13 mouse cellular contexts compared by ENCODE assay signal in genomic region chr1:152612535-152613157, GRCm38 (mm10).
A peak's percentile ranks its signal among the peaks of the same experiment; 100 is the strongest.
DNase-seq lines count a peak whose midpoint lies in the region; ATAC-seq lines count a peak whose summit lies in the region.
"Had no signal": no experiment of that assay in that cellular context is flagged by ENCODE, and none has a peak within 500 bp of the region (broad histone marks: within the 10 kb centered on the region; RNA-seq: fewer than 3 reads in every experiment).

No protein-coding gene starts in this region.

- H3K27me3 ChIP-seq in hindbrain, embryonic 12.5 days, result no peaks in the 10 kb centered on the region
- no peaks in the 10 kb centered on the region for H3K27me3 ChIP-seq in hindbrain, embryonic 10.5 days (ENCODE audit: insufficient read depth, poor library complexity, severe bottlenecking)
- H3K27me3 ChIP-seq: forebrain, embryonic 13.5 days; limb, embryonic 15.5 days had no signal

- no peaks in the 10 kb centered on the region for H3K9me3 ChIP-seq in hindbrain, embryonic 12.5 days (replicated peaks)
- no peaks in the 10 kb centered on the region for H3K9me3 ChIP-seq in hindbrain, embryonic 10.5 days
- H3K9me3 ChIP-seq: forebrain, embryonic 13.5 days; limb, embryonic 15.5 days had no signal

- ATAC-seq in hindbrain, embryonic 12.5 days (ENCODE audit: low FRiP score), result no peak
- ATAC-seq in granulocyte monocyte progenitor cell, adult 5-6 weeks (replicated peaks; ENCODE audit: poor library complexity, severe bottlenecking), result peak; percentile 70
- ATAC-seq in megakaryocyte, adult 5-6 weeks (ENCODE audit: poor library complexity, severe bottlenecking), result peak; percentile 61
- ATAC-seq: forebrain, embryonic 13.5 days had no signal

- H3K4me2 ChIP-seq in hindbrain, embryonic 12.5 days (replicated peaks), result no peak overlapping the region
- H3K4me2 ChIP-seq: forebrain, embryonic 13.5 days; limb, embryonic 15.5 days had no signal

- H3K4me3 ChIP-seq in hindbrain, embryonic 12.5 days, result no peak overlapping the region
- no peak overlapping the region for H3K4me3 ChIP-seq in hindbrain, embryonic 10.5 days
- H3K4me3 ChIP-seq: forebrain, embryonic 13.5 days; limb, embryonic 15.5 days had no signal

- DNase-seq in hindbrain, embryonic 10.5 days (ENCODE audit: low spot score), result no peak
- peak; percentile 89 to 93 for DNase-seq in kidney, adult 8-10 months
- DNase-seq in ovary, postnatal 14 days (ENCODE audit: low spot score), result no peak
- DNase-seq in spleen, postnatal 4 days (ENCODE audit: low spot score in 2 of 2), result no peak
- DNase-seq in right cerebral cortex, adult 18-20 months, result no peak
- DNase-seq: adrenal gland, adult 2 months; cerebellum, postnatal 25 days; thymus, adult 18-20 months had no signal

- H3K36me3 ChIP-seq in hindbrain, embryonic 12.5 days, result no peaks in the 10 kb centered on the region
- H3K36me3 ChIP-seq in hindbrain, embryonic 10.5 days, result peaks cover 55% of the 10 kb centered on the region

- no peak overlapping the region for H3K9ac ChIP-seq in hindbrain, embryonic 12.5 days
- H3K9ac ChIP-seq: forebrain, embryonic 13.5 days; limb, embryonic 15.5 days had no signal

- peaks cover 17% of the 10 kb centered on the region; the same call in 1 of the 2 replicates for H3K4me1 ChIP-seq in hindbrain, embryonic 12.5 days
- peaks cover 40% of the 10 kb centered on the region for H3K4me1 ChIP-seq in hindbrain, embryonic 10.5 days (replicated peaks)

- WGBS in hindbrain, embryonic 12.5 days, result 70% methylated on average over 12 of the region's 12 CpGs
- 79% methylated on average over 12 of the region's 12 CpGs for WGBS in hindbrain, embryonic 10.5 days

- 0 out of 2 replicates have a peak overlapping the region, but pooled peaks have one; percentile 7 for H3K27ac ChIP-seq in hindbrain, embryonic 12.5 days
- H3K27ac ChIP-seq in hindbrain, embryonic 10.5 days, result no peak overlapping the region
- H3K27ac ChIP-seq: forebrain, embryonic 13.5 days; limb, embryonic 15.5 days had no signal

Comparison
In these comparisons a context has a peak if more than half of its experiments do, and no peak if none do; other contexts are left out.
1. DNase-seq: peak in kidney, adult 8-10 months (2 of 2); none in hindbrain, embryonic 10.5 days (single experiment), ovary, postnatal 14 days (single experiment), spleen, postnatal 4 days (0 of 2) and right cerebral cortex, adult 18-20 months (single experiment).